Mouse (Mus musculus) erythroblast, embryonic 14.5 days (primary cell): ENCODE results near the gene BC052040. TPM values are rescaled to one million over a fixed set of nuclear protein-coding genes. Genes with fewer than 3 reads are reported as not detected.

Experiments
- H3K27me3 ChIP-seq: 2 replicates; pipeline ENCODE4 v1.6.1; 2012; ENCODE audit warnings: inconsistent platforms; ENCODE audit not compliant: control insufficient read depth
- H3K36me3 ChIP-seq: 2 replicates; pipeline ENCODE4 v1.6.1; 2012; ENCODE audit warnings: mild to moderate bottlenecking, inconsistent platforms; ENCODE audit not compliant: control insufficient read depth
- H3K4me1 ChIP-seq: 2 replicates; pipeline ENCODE4 v1.6.1; 2012; ENCODE audit warnings: inconsistent platforms; ENCODE audit not compliant: control insufficient read depth
- H3K4me3 ChIP-seq: replicated peaks from 2 replicates; pipeline ENCODE3; 2012; ENCODE audit warnings: moderate library complexity, mild to moderate bottlenecking, inconsistent platforms
- H3K9me3 ChIP-seq: 2 replicates; pipeline ENCODE4 v1.6.1; 2012; ENCODE audit warnings: low read length, inconsistent platforms, mixed read lengths; ENCODE audit not compliant: control insufficient read depth
- GATA1 ChIP-seq: IDR thresholded peaks from 2 replicates; pipeline ENCODE4 v1.6.1; 2012; ENCODE audit warnings: low read length, inconsistent platforms, mixed read lengths
- TAL1 ChIP-seq: IDR thresholded peaks from 3 replicates; pipeline ENCODE4 v1.6.1; 2012; ENCODE audit warnings: low read length, inconsistent platforms, mixed read lengths
- polyA plus RNA-seq: library from polyadenylated mRNA; stranded (reverse); fragments of >175 nt; gene quantifications from 2 replicates; pipeline ENCODE4 v1.2.3, GENCODE M21; 2012

BC052040 gene
- polyA plus RNA-seq, 1 experiment: 0.87 TPM

DNA sequence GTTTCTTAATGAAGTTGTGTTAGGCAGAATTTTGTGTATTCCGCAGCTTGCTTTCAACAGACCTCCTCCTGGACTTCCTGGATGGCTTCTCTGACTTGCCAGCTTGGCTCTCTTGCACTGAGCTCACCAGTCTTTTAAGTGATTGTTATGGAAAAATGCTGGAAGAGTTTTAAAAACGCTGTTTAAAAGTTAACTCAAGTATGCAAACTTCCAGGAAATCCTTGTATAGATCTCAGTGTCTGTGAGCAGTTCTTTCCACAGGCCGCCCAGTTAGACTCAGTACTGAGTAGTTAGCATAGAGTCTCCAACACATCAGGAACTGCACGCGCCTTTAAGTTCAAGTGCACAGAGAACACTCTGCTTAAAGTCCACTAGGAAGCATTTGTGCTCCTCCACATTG lies 97.3 kb downstream of the BC052040 start:
- Histone ChIP-seq H3K4me1 (no peaks in the 10 kb centered on the region), H3K9me3 (no peaks in the 10 kb centered on the region), H3K36me3 (no peaks in the 10 kb centered on the region; the same call in 1 of the 2 replicates), H3K27me3 (no peaks in the 10 kb centered on the region), H3K4me3 (no peak overlapping the region)
- TF ChIP-seq TAL1 (no peak), GATA1 (no peak)

DNA sequence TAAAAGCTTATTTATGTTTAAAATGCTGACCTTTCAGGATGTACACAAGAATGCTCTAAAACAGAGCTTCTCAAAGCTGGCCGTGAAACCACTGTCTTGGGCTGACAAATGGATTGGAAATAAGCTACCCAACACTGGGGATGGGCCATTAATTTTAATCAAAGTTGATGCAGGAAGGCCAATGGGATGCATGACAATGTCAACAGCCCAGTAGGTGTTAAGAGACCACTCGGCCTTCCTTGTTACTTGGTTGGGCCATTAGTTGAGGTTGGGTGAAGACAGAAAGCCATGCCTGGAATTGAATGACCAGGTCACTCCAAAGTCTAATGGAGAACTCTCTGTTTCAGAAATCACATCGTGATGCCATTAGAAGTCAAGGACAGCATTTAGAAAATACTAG lies 103.7 kb downstream of the BC052040 start:
- no peaks in the 10 kb centered on the region for H3K9me3 ChIP-seq

DNA sequence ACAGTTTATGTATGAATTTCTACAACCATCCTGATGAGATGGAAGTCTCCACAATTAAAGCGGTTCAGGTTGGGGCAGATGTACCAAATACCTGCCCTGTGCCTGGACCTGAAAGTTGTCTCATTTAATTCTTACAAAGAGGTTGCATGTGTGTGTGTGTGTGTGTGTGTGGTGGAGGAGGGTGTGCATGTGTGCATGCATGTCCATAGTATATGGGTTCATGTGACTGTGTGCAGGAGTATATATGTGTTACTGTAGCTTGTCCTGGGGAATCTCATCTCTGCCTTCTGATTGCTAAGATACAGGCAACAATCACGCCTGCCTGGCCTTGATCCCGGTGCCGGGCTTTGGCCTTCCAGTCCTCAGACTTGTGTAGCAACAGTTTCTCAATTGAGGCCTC lies 106.1 kb downstream of the BC052040 start:
- Histone ChIP-seq H3K4me1 (no peaks in the 10 kb centered on the region), H3K27me3 (no peaks in the 10 kb centered on the region), H3K4me3 (no peak overlapping the region), H3K9me3 (no peaks in the 10 kb centered on the region), H3K36me3 (peaks cover 14% of the 10 kb centered on the region)
- TF ChIP-seq TAL1 (no peak), GATA1 (no peak)

More for the DNA sequence above, 103.7 kb downstream of the BC052040 start:
- TF ChIP-seq TAL1 (no peak), GATA1 (no peak)
- Histone ChIP-seq H3K27me3 (no peaks in the 10 kb centered on the region), H3K36me3 (peaks cover 10% of the 10 kb centered on the region; the same call in 1 of the 2 replicates), H3K4me3 (no peak overlapping the region), H3K4me1 (no peaks in the 10 kb centered on the region)

DNA sequence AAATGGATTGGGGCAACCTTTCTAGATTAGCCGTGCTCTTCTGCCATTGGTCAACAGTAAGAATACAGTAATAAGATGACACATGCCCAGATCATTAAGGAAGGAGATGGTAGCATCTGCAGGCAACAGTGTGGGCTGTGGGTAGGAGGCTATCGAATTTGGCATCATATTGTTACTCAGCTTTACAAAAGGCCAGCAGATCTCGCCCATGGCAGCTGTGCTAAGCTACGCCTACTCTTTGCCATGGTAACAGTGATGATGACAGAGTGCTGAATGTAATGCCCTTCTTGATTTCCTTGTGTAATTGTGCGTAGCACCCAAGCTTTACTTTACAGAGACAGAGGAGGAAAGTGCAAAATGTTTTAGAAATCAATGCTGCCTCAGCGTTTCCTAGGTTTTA lies 106.8 kb downstream of the BC052040 start:
- TF ChIP-seq TAL1 (no peak), GATA1 (no peak)
- Histone ChIP-seq H3K4me3 (no peak overlapping the region), H3K36me3 (peaks cover 14% of the 10 kb centered on the region), H3K4me1 (no peaks in the 10 kb centered on the region), H3K27me3 (no peaks in the 10 kb centered on the region), H3K9me3 (no peaks in the 10 kb centered on the region)

DNA sequence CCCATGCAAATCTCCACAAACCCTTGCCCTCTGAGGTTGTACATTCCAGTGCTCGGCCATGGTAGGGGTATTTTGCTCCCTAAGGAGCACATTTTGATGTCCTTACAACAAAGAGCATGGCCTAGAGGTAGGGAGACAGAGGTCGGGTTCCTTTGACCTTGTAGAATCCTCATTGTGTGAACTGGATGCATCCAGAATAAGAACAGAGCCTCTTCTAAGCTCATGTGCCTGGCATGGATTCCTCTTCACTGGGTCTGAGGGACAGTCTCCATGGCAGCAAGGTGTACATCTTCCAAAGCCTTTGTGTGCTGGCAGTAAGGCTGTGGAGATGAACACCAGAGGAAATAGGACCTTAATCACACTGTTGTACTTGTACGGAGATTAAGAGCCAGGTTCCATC lies 112.3 kb downstream of the BC052040 start:
- TF ChIP-seq GATA1 (no peak), TAL1 (no peak)
- Histone ChIP-seq H3K9me3 (no peaks in the 10 kb centered on the region), H3K4me3 (no peak overlapping the region), H3K27me3 (no peaks in the 10 kb centered on the region), H3K4me1 (no peaks in the 10 kb centered on the region), H3K36me3 (peaks cover 9% of the 10 kb centered on the region)

DNA sequence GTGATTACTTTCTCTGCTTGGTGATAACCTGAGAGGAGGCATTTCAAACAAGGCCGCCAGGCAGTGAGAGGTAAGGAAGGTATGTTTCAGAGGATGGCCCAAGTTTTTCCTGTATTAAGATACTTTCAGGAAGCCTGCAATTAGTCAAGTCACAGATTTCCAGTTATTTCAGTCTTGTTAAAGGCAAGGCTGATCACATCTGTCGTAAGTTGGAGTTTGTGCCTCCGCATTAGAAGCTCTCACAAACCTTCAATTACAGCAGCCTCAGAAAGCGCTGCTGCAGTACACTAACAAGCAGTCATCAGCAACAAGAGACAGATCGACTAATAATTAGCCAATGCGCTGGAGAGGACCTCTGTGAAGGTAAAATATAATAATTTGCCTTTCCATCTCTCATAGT lies 112.9 kb downstream of the BC052040 start:
- peaks cover 8% of the 10 kb centered on the region for H3K36me3 ChIP-seq
- H3K4me3 ChIP-seq: no peak overlapping the region
- no peaks in the 10 kb centered on the region for H3K27me3 ChIP-seq
- H3K9me3 ChIP-seq: no peaks in the 10 kb centered on the region
- no peak for TF ChIP-seq TAL1
- TF ChIP-seq GATA1: no peak
- no peaks in the 10 kb centered on the region for H3K4me1 ChIP-seq

DNA sequence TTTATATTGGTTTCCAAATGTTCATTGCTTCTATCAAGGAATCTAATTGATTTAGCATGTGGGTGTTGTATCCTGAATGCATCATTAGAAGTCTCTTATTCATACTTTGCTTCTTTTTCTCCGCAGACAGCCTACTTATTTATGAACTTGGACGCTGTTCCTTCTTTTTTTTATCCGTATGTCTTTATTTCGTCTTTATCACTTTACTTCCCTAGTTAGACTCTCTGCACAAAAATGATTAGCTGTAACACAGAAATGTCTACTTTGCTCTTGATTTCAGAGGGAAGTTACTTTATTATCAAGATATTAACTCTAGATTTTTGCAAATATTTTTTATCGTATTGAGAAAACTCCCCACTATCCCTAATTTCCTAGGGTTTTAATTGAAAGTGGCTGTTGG lies 117.5 kb downstream of the BC052040 start:
- Histone ChIP-seq H3K36me3 (no peaks in the 10 kb centered on the region; the same call in 1 of the 2 replicates), H3K4me1 (no peaks in the 10 kb centered on the region), H3K27me3 (no peaks in the 10 kb centered on the region), H3K4me3 (no peak overlapping the region), H3K9me3 (no peaks in the 10 kb centered on the region)
- TF ChIP-seq GATA1 (no peak), TAL1 (no peak)

DNA sequence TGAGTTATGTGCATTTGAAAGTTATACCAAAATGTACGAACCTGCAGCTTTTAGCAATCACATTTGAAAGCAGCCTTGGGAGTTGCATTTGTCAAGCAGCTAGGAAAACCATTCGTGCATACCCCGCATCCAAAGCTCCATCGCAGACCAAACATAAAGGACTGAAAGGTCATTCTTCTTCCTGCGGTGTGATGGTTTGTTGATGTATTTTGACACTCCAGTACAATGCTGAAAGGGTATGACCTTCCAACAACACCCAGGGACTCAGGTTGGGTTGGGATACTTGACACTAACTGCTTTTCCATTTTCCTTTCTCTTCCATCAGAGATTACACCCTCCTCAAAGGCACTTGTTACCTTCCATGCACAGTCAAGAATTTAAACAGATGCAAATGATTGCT lies 121.1 kb downstream of the BC052040 start:
- TF ChIP-seq TAL1 (no peak), GATA1 (no peak)
- Histone ChIP-seq H3K27me3 (no peaks in the 10 kb centered on the region), H3K9me3 (no peaks in the 10 kb centered on the region), H3K4me3 (no peak overlapping the region), H3K4me1 (no peaks in the 10 kb centered on the region), H3K36me3 (no peaks in the 10 kb centered on the region)

DNA sequence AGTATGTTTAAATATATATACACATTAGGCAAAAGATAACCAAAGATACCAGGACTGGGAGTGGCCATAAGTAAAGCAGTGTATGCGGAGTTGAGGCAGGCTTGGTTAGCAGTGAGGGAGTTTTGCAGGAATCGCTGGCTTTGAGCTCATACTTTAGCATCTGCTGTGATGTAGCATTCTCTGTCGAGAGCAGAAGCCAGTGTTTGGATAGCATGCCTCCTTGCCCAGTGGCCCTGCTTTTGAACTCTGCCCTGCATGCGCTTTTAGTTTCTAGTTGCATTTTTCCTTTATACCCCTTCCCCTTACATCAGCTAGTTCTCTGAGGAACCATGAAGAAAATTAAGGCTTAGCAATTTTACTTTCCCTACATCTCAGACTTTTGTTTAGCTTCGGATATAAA lies 136.0 kb downstream of the BC052040 start:
- Histone ChIP-seq H3K4me1 (no peaks in the 10 kb centered on the region), H3K9me3 (peaks cover 12% of the 10 kb centered on the region), H3K27me3 (no peaks in the 10 kb centered on the region), H3K36me3 (peaks cover 5% of the 10 kb centered on the region; the same call in 1 of the 2 replicates), H3K4me3 (no peak overlapping the region)
- TF ChIP-seq TAL1 (no peak), GATA1 (no peak)

DNA sequence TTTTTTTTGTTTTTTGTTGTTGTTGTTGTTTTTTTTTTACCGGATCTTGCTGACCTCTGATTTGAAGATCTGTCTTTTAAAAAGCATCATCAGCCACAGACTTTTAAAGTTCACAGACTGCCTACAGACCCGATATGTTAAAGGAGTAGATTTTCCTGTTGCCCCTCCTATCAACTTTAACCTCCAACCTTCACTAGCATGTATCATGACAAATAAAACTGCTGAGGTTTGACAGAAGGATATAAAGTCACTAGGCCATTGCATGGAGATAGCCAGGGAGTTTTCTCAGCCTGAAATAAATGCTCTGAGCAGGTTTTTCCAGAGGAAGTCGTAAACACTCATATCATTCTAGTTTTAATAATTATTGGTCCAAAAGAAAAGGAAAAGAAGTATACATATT lies 136.5 kb downstream of the BC052040 start:
- H3K36me3 ChIP-seq: peaks cover 5% of the 10 kb centered on the region; the same call in 1 of the 2 replicates
- H3K9me3 ChIP-seq: peaks cover 12% of the 10 kb centered on the region
- no peak overlapping the region for H3K4me3 ChIP-seq
- TF ChIP-seq GATA1: no peak
- no peak for TF ChIP-seq TAL1
- H3K4me1 ChIP-seq: no peaks in the 10 kb centered on the region
- no peaks in the 10 kb centered on the region for H3K27me3 ChIP-seq
